Mouse (Mus musculus) c-Kit-positive CD71-negative TER-119-negative erythroid progenitor cells, embryonic 14.5 days (primary cell): ENCODE data around the gene Ttn.

ENCODE experiments used
- DNase-seq: peaks from one replicate; pipeline ENCODE4 v3.0.0-alpha.2; 2013; ENCODE audit warnings: low read depth

Gene Ttn

GRCm38 (mm10) chr2:76962045-76962432, 20.3 kb downstream of the Ttn start:
- no peak for DNase-seq

- DNase-seq, result no peak
Measured at GRCm38 (mm10) chr2:76961420-76962044, 20.8 kb downstream of the Ttn start.

DNA sequence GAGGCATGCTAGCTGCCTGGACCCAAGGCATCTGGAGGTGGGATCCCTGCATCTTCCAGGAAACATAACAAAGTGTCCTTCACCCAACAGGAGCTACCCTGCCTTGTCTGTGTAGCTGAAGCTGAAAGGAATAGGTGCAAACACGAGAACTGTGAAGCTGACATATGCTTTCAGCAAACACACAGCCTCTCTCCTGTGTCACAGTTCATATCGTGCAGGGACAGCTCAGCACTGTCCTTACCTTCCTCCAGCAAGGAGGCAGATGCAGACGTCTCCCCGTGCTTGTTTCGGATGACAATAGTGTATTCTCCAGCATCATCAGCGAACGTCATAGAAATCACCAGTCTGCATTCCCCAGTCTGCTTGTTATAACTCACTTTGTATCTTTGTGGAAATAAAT, 32.6 kb downstream of the Ttn start:
- no peak for DNase-seq

DNA sequence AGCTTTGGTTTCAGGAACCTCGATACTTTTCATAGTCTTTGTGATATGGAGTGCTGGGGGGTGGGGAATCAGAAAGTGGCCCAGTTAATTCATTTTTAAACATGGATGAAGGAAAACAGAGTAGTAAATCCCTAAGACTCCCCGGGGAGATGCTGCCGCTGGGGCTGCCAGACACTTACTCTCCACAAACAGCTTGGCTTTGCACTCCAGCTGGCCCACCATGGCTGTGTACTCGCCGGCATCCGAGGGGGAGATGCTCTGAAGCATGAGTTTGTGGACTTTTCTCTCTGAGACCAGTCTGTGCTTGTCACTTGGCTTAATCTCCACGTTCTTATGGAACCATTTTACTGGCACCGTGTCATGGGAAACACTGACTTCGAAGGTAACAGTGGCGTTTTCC, 43.8 kb downstream of the Ttn start:
- no peak for DNase-seq

GRCm38 (mm10) chr2:76929718-76930117, 52.6 kb downstream of the Ttn start:
- DNase-seq, result peak; percentile 50

- no peak for DNase-seq
Measured at GRCm38 (mm10) chr2:76928816-76929215, 53.5 kb downstream of the Ttn start.

GRCm38 (mm10) chr2:76928298-76928697, 54.0 kb downstream of the Ttn start:
- DNase-seq, result no peak

- no peak for DNase-seq
Measured at GRCm38 (mm10) chr2:76926927-76927326, 55.4 kb downstream of the Ttn start.

DNA sequence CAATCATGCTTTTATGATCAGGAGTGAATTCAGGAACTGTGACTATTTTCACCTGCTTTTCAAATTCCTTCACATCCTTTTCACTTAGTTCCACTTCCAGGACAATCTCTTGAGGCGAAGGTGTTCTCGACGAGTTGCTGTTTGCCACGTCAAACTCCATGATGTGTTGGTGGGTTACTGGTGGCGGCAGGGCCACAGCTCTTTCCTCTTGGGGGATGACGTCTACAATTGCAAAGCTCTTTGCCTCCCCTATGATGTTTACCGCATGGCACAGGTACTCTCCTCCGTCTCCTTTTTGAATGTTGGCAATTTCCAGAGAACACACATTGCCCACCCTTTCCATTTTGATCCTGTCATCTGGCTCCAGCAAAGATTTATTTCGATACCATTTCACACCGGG, 67.4 kb downstream of the Ttn start:
- no peak for DNase-seq

DNA sequence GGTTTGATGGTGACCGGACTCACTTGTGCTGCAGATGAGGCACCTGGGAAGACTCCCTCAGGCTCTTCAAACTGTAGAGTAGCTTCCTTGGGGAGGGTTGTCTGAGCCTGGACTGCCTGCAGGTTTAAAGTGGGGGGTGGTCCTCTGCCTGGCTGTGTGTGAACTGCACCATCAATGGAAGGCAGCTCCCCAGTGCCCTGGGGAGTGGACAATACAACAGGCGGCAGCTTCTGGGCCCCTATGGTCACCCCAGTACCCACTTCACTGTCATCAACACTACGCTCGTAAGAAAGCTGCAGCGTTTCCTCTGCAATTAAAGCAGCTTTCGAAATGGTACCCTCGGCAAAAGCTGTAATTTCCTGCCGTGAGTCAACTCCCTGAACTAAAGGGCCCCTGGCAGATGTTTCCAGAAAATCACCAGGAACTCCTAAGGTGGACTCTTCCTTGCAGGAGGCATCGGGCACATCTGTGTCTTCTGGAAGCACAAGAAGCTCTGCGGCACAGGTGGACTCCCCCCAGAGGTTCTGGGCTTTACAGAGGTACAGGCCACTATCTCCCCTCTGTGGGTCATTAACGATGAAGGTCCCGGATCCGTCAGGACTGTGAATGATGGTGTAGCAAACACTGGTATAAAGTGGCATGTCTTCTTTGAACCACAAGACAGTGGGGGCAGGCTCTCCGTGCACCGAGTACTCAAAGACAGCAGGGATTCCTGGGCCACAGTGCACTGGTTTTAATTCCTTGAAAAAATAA, 73.5 kb downstream of the Ttn start:
- DNase-seq, result no peak

GRCm38 (mm10) chr2:76903351-76903750, 79.0 kb downstream of the Ttn start:
- DNase-seq, result no peak

DNA sequence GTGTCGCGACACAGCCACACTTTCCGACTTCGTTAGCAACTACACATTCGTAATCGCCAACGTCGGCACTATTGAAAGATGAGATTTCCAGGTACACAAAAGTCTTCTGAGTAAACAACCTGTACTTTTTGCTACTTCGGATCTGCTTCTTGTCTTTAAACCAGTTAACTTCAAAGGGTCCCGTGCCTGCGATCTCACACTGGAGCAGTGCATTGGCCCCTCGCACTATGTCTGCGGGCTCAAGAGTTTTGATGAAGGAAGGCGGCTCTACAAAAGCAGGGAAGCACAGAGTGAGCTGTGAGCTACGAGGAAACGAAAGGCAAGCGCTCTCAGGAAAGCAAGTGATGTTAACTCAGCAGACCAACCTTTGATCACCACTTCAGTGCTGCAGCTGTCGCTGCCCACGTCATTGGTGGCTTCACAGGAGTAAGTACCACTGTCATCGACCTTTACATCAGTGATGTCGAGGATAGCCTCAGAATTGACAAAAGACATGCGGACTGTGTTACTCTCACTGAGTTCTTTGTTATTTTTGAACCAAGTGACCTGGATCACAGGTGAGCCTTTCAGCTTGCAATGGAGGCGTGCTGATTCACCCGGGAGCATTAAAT, 80.8 kb downstream of the Ttn start:
- DNase-seq, result no peak

DNA sequence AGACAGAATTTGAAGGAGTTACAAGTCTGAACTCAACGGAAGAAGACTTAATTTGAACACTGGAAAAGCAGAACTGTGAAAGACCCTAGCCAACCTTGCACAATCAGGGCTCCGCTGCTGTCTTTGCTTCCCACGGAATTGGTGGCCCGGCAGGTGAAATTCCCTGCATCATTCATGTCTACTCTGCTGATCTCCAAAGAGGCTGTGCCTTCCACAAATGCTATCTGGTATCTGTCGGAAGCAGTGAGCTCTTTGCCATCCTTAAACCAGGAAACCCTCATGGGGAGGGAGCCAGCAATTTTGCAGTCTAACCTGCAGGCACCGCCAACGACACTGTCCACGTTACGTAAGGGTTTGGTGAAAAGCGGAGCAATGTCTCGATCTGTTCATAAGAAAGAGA, 82.5 kb downstream of the Ttn start:
- no peak for DNase-seq

DNA sequence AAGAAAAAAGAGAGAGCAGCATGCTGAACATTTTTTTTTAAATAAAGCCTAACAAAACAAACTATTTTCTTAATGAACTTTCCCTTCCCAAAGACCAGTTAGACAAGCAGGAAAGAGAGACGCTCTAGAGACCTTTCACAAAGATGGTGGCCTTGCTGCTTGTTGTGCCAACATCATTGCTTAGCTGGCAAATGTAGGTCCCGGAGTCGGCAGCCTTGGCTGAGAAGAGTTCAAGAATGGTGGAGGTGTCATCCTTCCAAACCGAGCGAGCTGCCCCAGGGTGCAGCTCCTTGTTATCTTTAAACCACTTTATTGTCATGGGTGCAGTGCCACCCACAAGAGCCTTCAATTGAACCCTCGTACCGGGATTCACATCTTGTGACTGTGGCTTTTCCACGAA, 85.4 kb downstream of the Ttn start:
- no peak for DNase-seq

DNA sequence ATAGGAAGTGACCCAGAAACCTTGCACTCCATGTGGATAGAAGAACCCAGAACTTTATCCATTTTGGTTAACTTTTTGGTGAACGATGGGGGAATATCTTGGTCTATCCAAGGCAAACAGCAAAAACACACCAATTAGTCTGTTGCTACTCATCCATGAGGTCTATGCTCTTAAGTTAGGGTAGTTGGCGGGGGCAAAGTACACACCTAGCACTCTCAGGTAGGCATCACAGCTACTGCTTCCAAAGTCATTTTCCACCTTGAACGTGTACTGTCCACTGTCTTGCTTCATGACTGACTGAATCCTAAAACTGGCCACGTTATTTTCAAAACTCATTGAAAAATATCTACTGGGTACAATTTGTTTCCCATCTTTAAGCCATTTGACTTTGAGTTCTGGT, 87.0 kb downstream of the Ttn start:
- DNase-seq, result no peak

GRCm38 (mm10) chr2:76888721-76889120, 93.6 kb downstream of the Ttn start:
- DNase-seq, result no peak

GRCm38 (mm10) chr2:76885855-76886254, 96.5 kb downstream of the Ttn start:
- no peak for DNase-seq

- no peak for DNase-seq
Measured at GRCm38 (mm10) chr2:76881406-76881805, 100.9 kb downstream of the Ttn start.

DNA sequence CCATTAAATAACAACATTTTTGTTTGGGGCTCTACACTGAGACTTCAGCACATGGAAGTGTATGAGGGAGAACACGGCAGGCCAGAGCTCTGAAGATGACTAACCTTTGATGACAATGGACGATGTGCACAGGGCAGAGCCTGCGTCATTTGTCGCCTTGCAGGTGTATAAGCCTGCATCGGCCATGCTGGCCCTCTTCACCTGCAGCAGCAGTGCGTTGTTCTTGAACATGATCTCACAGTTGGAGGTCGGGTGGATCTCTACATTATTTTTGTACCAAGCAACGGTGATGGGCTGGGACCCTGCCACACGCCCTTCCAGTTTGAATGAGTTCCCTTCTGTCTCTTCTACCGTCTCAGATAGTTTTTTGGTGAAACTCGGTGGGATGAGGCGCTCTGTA, 106.8 kb downstream of the Ttn start:
- no peak for DNase-seq

DNA sequence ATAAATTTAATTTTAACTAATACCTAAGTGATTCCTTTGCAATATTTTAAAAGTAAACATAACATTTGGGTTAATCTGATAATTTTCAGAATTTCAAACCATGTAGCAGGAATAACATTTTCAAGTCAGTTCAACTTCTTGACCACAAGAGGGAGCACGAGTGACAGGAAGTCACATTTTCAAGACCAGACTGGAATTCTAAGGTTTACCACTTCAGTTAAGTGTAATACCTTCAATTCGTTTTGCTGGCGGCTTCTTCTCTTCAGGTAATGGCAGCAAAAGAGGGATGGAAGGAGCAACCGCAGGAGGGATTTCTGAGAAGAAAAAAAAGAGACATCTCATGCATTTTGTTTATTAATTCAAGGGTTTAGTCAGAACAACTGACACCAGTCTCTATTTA, 115.4 kb downstream of the Ttn start:
- peak; percentile 22 for DNase-seq

DNA sequence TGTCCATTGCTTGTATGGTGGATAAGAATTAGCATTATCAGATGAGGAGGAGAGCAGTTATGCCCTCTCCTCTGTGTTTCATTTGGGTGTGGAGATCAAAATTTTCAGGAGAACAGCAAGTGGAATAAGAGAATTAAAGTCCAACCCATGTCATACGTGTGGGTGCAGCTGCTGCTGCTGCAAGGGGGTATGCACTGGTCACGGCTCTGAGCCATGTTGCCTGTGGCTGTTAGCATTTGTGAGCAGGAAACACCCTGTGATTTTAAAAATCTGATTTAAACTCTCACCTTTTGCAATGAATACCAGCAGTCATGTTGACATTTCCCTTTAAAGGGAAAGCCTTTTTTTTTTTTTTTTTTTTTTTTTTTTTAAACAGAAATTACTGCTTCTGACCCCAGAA, 116.8 kb downstream of the Ttn start:
- DNase-seq, result no peak

DNA sequence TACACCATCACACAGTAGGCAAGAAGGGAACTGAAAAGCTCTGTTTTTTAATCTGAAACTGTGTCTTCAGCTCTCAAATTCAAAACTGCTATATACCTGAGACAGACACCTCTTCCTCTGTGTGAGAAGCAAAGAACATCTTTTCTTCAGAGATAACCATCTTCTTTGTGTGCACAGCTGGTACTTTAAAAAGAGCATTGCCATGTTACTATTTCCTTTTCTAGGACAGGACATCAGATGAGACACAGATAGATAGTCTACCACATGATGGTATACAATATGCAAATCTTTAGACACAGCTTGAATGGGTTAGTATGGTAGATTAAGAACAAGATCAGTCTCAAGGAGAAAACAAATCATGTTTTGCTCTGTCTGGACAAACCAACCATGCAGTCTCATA, 121.0 kb downstream of the Ttn start:
- DNase-seq, result no peak

- no peak for DNase-seq
Measured at GRCm38 (mm10) chr2:76850066-76850465, 132.3 kb downstream of the Ttn start.

DNA sequence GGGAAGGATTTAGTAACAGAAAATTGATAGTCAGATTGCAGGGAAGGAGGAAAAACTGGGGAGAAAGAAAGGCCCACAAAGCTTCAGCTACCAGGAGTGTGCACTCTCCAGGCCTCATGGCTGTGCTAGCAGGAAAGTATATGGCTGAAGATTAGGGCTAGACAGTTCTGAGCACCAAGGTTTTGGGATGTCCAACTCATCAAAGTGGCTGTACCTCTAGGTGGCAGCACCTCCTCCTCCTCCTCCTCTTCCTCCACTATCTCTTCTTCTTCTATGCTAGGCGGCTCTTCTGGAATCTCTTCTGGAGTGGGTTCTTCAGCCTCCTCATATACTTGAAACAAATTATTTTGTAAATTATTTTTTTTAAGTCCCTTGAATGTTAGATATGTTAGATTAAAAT, 139.2 kb downstream of the Ttn start:
- no peak for DNase-seq
